Mouse (Mus musculus): ENCODE results near the gene Rimbp3. TPM values are rescaled to one million over a fixed set of nuclear protein-coding genes. Genes with fewer than 3 reads are reported as not detected.
A peak's percentile ranks its signal among the peaks of the same experiment; 100 is the strongest.
"Not testable (repeated sequence)": the region's sequence is repeated elsewhere in the genome, so short reads cannot be mapped to it uniquely, and the experiment has no call there.

The Rimbp3 gene
- total RNA-seq, 2 experiments from 2014 or later, result 3.4 to 3.7 TPM

- no peak for DNase-seq (ENCODE audit: low spot score in 2 of 2)
Observed at GRCm38 (mm10) chr16:17216934-17217633, 8.7 kb downstream of the Rimbp3 start.

DNA sequence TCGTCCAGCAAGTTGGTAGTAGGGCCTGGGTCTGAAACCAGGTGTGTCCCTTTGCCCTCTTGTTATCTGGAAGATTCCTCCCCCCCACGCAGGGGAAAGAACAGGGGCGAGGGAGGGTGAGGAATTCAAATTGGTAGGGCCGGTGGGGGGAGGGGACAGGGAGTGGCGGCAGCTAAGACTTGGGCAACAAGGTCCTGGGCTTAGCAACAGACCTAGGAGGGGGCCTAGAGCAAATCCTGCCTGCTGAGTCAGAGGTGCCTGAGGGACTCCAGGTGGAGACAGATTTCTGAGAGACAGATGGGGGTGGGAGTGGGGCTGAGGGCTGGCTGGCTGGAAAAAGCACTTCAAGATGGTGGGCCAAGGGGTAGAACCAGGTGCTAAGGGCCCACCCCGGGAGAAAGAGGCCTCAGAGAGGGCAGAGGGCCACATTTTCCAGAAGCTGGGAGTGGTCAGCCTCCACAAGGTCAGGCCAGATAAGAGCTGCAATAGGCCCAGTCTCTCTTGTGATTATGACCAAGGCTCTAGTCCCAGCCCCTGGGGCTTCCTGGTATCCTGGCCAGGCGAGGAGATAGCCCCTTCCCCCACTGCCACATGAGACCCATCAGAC lies 11.8 kb downstream of the Rimbp3 start:
- DNase-seq (ENCODE audit: low spot score in 2 of 2), result no peak

DNA sequence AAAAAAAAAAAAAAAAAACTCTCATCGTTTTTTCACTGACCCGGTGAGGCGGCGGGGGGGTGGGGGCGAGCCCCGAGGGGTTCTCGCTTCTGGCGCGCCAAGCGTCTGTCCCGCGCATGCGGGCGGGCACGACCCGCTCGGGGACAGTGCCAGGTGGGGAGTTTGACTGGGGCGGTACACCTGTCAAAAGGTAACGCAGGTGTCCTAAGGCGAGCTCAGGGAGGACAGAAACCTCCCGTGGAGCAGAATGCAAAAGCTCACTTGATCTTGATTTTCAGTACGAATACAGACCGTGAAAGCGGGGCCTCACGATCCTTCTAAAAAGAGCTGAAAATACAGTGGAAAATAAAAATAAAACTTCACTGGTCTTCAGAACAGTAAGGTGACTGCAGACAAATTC lies 13.8 kb downstream of the Rimbp3 start:
- DNase-seq (ENCODE audit: low spot score in 2 of 2), result peak; percentile 90 to 97

- DNase-seq (ENCODE audit: low spot score in 2 of 2), result no peak
Observed at GRCm38 (mm10) chr16:17225584-17225983, 17.2 kb downstream of the Rimbp3 start.

DNA sequence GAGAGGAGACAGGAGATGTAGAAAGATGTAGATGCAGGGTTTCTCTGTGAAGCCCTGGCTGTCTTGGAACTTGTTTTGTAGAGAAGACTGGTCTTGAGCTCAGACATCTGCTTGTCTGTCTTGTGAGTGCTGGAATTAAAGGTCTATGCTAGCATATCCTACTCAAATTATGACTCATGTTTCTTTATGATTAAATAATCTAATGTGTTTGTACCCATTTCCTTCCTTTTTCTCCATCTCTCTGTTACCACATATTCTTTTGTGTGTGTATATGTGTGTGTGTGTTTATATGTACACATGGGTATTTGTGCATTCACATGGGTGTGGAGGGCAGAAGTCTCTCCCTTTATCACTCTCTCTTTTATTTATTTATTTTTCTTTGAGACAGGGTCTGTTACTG lies 18.1 kb downstream of the Rimbp3 start:
- DNase-seq (ENCODE audit: low spot score in 2 of 2), result no peak

- DNase-seq (ENCODE audit: low spot score in 2 of 2), result not testable (repeated sequence)
Observed at GRCm38 (mm10) chr16:17231523-17231922, 23.1 kb downstream of the Rimbp3 start.

GRCm38 (mm10) chr16:17232794-17233701 lies 24.6 kb downstream of the Rimbp3 start, which contains the start of gene Hic2:
Gene Hic2, plus strand, starts transcription at chr16:17233572.
- DNase-seq (ENCODE audit: low spot score in 2 of 2), result peak; percentile 85 to 91

DNA sequence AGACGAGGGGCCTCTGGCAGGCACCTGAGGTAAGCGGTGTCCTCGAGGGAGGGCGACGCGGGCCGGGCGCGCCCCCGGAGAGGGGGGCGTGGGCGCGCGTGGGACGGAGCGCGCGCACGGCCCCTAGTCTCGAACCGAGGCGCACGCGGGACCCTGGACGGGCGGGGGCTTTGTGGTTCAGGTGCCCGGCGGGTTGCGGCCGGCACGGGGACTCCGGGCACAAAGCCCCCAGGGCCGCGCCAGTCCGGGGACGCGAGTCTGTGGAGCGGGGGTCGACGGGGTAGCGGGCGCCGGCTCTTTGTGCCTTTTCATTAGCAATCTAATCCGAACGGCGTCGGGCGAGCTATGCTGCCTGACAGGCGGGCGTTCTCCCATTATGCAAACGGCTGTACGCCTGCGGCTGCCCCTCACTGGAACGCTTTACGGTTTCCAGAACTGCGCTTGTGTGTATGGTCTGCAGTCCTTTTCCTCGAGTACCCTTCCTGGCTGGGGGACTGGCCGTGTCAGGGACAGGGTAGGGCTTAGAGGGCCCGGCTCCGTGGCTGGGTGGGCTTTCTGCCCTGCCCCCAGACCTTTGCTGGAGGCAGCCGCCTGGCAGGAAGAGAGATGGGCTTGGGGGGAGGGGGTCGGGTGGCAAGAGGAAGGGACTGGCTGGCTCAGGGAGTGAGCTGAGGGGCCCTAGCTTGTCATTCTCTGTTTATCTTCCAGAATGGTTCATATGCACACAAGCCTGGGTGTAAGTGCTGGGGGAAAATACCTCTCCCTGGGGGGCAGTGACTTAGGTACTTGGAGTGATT lies 25.5 kb downstream of the Rimbp3 start:
- peak; percentile 33 to 52 for DNase-seq (ENCODE audit: low spot score in 2 of 2)

GRCm38 (mm10) chr16:17234499-17234895 lies 26.1 kb downstream of the Rimbp3 start:
- DNase-seq (ENCODE audit: low spot score in 2 of 2), result peak; percentile 11 to 42

- DNase-seq (ENCODE audit: low spot score in 2 of 2), result peak; percentile 22 to 35
Observed at GRCm38 (mm10) chr16:17234916-17235665, 26.7 kb downstream of the Rimbp3 start.

DNA sequence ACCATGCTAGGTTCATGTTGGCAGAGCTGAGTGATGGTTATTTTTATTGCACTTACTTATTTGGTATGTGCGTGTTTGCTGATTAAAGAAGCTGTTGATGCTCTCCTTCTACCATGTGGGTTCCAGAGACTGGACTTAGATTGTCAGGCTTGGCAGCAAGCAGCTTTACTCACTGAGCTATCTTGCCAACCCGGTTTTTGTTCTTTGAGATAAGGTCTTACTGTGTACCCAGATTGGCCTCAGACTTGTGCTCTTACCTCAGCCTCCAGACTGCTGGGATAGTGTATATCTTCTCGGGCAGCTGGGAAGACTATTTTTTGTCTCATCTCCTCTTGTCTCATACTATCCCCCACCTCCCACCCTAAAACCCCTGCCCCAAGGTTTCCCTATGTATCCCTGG lies 29.2 kb downstream of the Rimbp3 start:
- DNase-seq (ENCODE audit: low spot score in 2 of 2), result no peak

GRCm38 (mm10) chr16:17239409-17239808 lies 31.0 kb downstream of the Rimbp3 start:
- no peak for DNase-seq (ENCODE audit: low spot score in 2 of 2)

DNA sequence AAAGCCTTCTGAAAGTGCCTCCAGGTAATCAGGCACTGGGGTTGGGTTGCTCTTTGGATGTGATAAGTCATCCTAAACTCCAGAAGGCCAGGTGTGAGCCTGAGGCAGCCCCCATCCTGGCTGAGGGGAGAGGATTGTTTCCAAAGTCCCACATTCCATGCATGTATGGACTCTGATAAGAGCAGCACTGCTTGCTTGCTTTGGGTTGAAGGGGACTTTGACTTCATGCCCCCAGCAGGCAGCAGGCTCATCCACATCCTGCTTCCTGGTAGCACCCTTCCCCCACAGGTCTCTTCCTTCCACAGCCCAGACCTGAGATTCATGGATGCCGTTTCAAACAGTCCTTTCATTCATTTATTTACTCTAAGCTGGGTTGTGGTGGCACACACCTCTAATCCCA lies 35.3 kb downstream of the Rimbp3 start:
- no peak for DNase-seq (ENCODE audit: low spot score in 2 of 2)

DNA sequence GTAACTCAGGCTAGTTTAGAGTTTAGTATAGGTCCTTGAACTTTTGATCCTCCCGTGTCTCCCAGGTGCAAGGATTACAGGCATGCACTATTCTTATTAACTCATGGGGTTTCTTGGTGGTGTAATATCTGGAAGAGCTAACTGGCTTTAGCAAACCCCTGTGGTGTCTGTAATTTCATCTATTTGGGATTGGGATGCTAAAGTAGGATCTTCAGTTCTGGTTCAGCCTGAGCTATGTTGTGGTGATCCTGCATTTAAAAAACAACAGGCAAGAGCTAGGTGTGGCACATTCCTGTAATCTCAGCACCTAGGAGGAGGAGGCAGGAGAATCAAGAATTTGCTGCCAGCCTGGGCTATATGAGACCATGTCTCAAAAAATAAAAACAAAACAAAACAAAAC lies 36.6 kb downstream of the Rimbp3 start:
- no peak for DNase-seq (ENCODE audit: low spot score in 2 of 2)

GRCm38 (mm10) chr16:17247727-17248126 lies 39.3 kb downstream of the Rimbp3 start:
- no peak for DNase-seq (ENCODE audit: low spot score in 2 of 2)

DNA sequence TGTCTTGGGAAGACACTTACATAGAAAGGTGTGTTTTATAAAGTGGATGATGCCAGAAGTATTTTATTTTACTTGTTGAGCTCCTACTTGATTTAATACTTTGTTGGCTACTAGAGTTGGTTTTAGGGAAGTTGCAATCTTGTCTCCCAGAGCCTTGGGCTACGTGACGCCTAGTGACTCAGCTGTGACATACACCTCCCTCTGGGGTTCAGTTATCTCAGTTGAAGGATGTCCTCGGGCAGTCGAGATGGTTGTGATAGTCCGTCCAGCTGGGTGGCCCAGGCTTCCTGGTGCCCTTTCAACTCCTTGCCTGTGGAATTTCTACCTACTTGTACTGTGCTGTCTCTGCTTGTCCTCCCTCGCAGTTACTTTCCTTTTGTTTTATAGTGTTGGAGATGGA lies 40.7 kb downstream of the Rimbp3 start:
- no peak for DNase-seq (ENCODE audit: low spot score in 2 of 2)

- DNase-seq (ENCODE audit: low spot score in 2 of 2), result peak in 1 of 2 experiments; percentile 53
Observed at GRCm38 (mm10) chr16:17251539-17251938, 43.1 kb downstream of the Rimbp3 start.

DNA sequence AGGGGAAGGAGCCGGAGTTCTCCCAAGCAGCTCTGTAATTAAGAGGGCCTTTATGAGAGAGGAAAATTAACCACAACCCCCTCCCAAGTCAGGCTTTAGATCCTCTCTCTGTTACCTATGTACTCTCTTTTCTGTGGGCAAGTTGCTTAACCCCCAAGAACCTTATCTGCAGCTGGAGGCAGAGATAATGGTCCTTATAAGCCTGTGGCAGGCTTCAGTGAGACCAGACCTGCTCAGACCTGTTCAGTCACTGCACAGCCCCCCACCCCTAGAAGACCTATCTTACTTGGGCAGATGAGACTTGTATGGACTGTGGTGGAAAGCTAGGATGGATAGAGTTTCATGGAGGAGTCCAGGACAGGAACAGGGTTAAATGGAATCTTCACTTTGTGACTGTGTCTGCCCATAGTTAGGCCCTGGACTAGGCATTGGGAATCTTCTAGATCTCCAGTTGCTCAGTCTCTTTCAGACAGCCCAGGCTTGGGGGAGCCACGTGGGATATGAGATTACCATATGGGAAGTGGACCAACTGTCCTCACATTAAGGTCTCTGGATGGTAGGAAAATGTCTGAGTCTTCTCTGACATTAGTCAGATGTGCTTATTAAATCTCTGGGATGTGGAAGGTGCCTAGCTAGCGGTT lies 43.8 kb downstream of the Rimbp3 start:
- DNase-seq (ENCODE audit: low spot score in 2 of 2), result no peak

DNA sequence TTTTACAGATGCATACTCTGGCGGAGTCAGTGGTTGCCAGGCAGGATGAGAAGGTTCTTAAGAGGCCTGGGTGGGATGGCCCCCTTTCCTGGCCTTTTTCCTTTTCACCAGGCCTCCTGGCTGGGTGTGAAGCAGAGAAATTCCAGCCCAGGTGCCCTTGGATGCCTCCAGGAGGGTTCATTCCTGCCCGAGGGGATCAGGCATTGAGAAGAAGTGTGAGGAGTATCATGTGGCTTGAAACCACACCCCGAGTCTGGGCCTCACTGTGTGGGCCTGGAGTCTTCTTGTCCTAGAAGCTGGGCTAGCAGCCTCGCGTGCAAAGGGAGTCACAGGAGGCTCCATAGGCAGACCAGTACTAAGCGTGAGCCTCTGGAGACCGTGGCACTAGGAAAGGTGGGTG lies 44.4 kb downstream of the Rimbp3 start:
- DNase-seq (ENCODE audit: low spot score in 2 of 2), result no peak

All from layer of hippocampus, adult 18-20 months (tissue).